In the genomic region with DNA sequence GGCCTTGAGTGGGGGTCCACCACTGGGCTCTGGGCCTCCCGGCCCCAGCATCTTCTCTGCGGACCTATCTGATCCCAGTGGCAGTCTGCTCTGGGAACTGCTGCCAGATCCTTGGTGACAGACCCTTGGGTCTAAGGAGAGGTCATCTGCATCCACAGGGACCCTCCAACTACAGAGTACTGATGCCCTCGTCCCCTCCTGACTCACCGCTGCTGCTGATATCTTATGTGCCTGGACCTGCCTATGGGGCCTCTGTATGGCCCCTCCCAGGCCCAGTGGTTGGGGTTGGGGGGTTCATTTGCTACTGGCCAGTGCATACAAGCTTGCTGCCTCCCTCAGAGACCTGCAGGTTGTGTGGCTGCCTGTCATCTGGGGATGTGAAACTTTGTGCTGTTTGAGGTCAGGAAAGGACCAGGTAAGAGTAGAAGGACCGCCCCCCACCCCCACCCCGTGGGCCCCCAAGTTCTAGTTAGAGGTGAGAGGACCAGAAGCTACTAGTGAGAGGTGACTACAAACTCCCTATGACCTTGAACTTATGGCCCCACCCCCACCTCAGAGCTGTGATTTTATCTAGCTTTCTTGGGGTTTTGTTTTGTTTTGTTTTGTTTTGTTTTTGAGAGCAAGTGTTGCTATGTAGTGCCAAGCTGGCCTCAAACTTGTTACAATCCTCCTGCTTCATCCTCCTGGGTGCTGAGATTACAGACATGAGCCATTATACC, we compare ENCODE assay signal across 9 mouse cellular contexts. TPM values are rescaled to one million over a fixed set of nuclear protein-coding genes. Genes with fewer than 3 reads are reported as not detected.
DNase-seq lines count a peak whose midpoint lies in the region; ATAC-seq and TF ChIP-seq lines count a peak whose summit lies in the region.
"Had no signal": no experiment of that assay in that cellular context is flagged by ENCODE, and none has a peak within 500 bp of the region (broad histone marks: within the 10 kb centered on the region; RNA-seq: fewer than 3 reads in every experiment).

No protein-coding gene starts in this region.

- peaks cover 16% of the 10 kb centered on the region for H3K27me3 ChIP-seq in forebrain, embryonic 12.5 days
- no peaks in the 10 kb centered on the region for H3K27me3 ChIP-seq in intestine, embryonic 14.5 days (replicated peaks; ENCODE audit: control insufficient read depth, insufficient read depth, low read length)
- no peaks in the 10 kb centered on the region for H3K27me3 ChIP-seq in neural tube, embryonic 13.5 days

- peaks cover 29% of the 10 kb centered on the region for H3K4me1 ChIP-seq in forebrain, embryonic 12.5 days
- H3K4me1 ChIP-seq in intestine, embryonic 14.5 days (replicated peaks; ENCODE audit: control insufficient read depth, insufficient read depth, low read length), result peaks cover 30% of the 10 kb centered on the region
- peaks cover 35% of the 10 kb centered on the region for H3K4me1 ChIP-seq in neural tube, embryonic 13.5 days (replicated peaks)

- H3K4me2 ChIP-seq in forebrain, embryonic 12.5 days, result peak overlapping the region; percentile 79; the same call in 1 of the 2 replicates
- H3K4me2 ChIP-seq in intestine, embryonic 14.5 days (ENCODE audit: low read length), result peak overlapping the region; percentile 79
- peak overlapping the region; percentile 83 for H3K4me2 ChIP-seq in neural tube, embryonic 13.5 days

- peak overlapping the region; percentile 41 for H3K4me3 ChIP-seq in left cerebral cortex, adult 2 months
- no peak overlapping the region for H3K4me3 ChIP-seq in forebrain, embryonic 12.5 days (replicated peaks)
- H3K4me3 ChIP-seq in intestine, embryonic 14.5 days (ENCODE audit: low read depth, low read length), result no peak overlapping the region
- peak overlapping the region; percentile 47; the same call in 1 of the 2 replicates for H3K4me3 ChIP-seq in neural tube, embryonic 13.5 days
- H3K4me3 ChIP-seq: heart, adult 2 months had no signal

- no peak overlapping the region for H3K9ac ChIP-seq in forebrain, embryonic 12.5 days
- no peak overlapping the region for H3K9ac ChIP-seq in intestine, embryonic 14.5 days (ENCODE audit: low read length)
- H3K9ac ChIP-seq in neural tube, embryonic 13.5 days, result peak overlapping the region; percentile 54; the same call in 1 of the 2 replicates
- H3K9ac ChIP-seq: liver, embryonic 12.5 days had no signal

- no peak for ATAC-seq in forebrain, embryonic 12.5 days (ENCODE audit: low FRiP score)
- no peak for ATAC-seq in intestine, embryonic 14.5 days (replicated peaks; ENCODE audit: low FRiP score, low TSS enrichment, low read depth)
- no peak for ATAC-seq in neural tube, embryonic 13.5 days (ENCODE audit: low read depth)
- no peak for ATAC-seq in erythroblast, adult 5-6 weeks (replicated peaks; ENCODE audit: low FRiP score, poor library complexity, severe bottlenecking)
- ATAC-seq: liver, embryonic 12.5 days had no signal

- intact Hi-C loops in left cerebral cortex, adult 2 months (cut with DNase I), result no loop called here

- H3K9me3 ChIP-seq in forebrain, embryonic 12.5 days, result no peaks in the 10 kb centered on the region
- no peaks in the 10 kb centered on the region for H3K9me3 ChIP-seq in intestine, embryonic 14.5 days (ENCODE audit: control insufficient read depth, low read length)
- H3K9me3 ChIP-seq in neural tube, embryonic 13.5 days, result no peaks in the 10 kb centered on the region
- H3K9me3 ChIP-seq: liver, embryonic 12.5 days had no signal

- H3K36me3 ChIP-seq in forebrain, embryonic 12.5 days (replicated peaks), result no peaks in the 10 kb centered on the region
- no peaks in the 10 kb centered on the region for H3K36me3 ChIP-seq in intestine, embryonic 14.5 days (ENCODE audit: control insufficient read depth, insufficient read depth, low read length)
- no peaks in the 10 kb centered on the region for H3K36me3 ChIP-seq in neural tube, embryonic 13.5 days
- H3K36me3 ChIP-seq: liver, embryonic 12.5 days had no signal

- peak overlapping the region; percentile 84 for H3K27ac ChIP-seq in left cerebral cortex, adult 2 months
- peak overlapping the region; percentile 95 for H3K27ac ChIP-seq in forebrain, embryonic 12.5 days
- H3K27ac ChIP-seq in intestine, embryonic 14.5 days (ENCODE audit: low read depth), result no peak overlapping the region; the same call in 1 of the 2 replicates
- peak overlapping the region; percentile 89 for H3K27ac ChIP-seq in neural tube, embryonic 13.5 days (replicated peaks)
- H3K27ac ChIP-seq: heart, adult 2 months; liver, embryonic 12.5 days had no signal

- no peak for TF ChIP-seq CTCF in left cerebral cortex, adult 2 months (IDR thresholded peaks at IDR 0.05)

- 69% methylated on average over 6 of the region's 6 CpGs for WGBS in forebrain, embryonic 12.5 days
- 67% methylated on average over 6 of the region's 6 CpGs for WGBS in intestine, embryonic 14.5 days
- 71% methylated on average over 6 of the region's 6 CpGs for WGBS in neural tube, embryonic 13.5 days

- DNase-seq in left cerebral cortex, adult 2 months (ENCODE audit: extremely low spot score in 1 of 2, low spot score in 2 of 2), result no peak
- DNase-seq in left cerebral cortex, adult 18-20 months (ENCODE audit: low spot score in 2 of 2), result no peak
- DNase-seq in intestine, embryonic 14.5 days (ENCODE audit: low spot score), result no peak
- DNase-seq in heart, postnatal 4 days, result no peak

RNA-seq across cellular contexts. Expression of a gene that starts 5.3 kb away (rescaled TPM):
- total RNA-seq in left cerebral cortex, adult 2 months (2021), result 1 to 10 TPM; 3.5 to 3.9 TPM
- total RNA-seq in left cerebral cortex, adult 18-20 months (2021), result 1 to 10 TPM; 2.0 to 2.6 TPM
- 2.6 and 3.1 TPM in 2 replicates for polyA plus RNA-seq in forebrain, embryonic 12.5 days (2016; fragmentation: Nextera tagmentation; extraction: Ambion mirVana)
- 5.1 and 6.8 TPM in 2 replicates for polyA plus RNA-seq in intestine, embryonic 14.5 days (2014; fragmentation: Nextera tagmentation; extraction: Ambion mirVana)
- 3.1 and 3.4 TPM in 2 replicates for polyA plus RNA-seq in neural tube, embryonic 13.5 days (2015; fragmentation: Nextera tagmentation; extraction: Ambion mirVana)
- not detected in 2 replicates for total RNA-seq in erythroblast, adult 5-6 weeks (2015; ENCODE audit: low replicate concordance)
- not detected in 2 replicates for total RNA-seq in erythroblast, adult 5-6 weeks (2017; ENCODE audit: low replicate concordance)
- total RNA-seq in heart, postnatal 4 days (2021), result 10 to 100 TPM in 1 of 2 experiments, 1 to 10 TPM in 1; 8.8 to 11.7 TPM

RNA-seq across cellular contexts. Expression of a gene that starts 17.7 kb away (rescaled TPM):
- total RNA-seq in left cerebral cortex, adult 2 months (2021), result 1 to 10 TPM; 6.1 to 8.0 TPM
- 1 to 10 TPM; 6.4 to 7.9 TPM for total RNA-seq in left cerebral cortex, adult 18-20 months (2021)
- 8.3 and 8.9 TPM in 2 replicates for polyA plus RNA-seq in forebrain, embryonic 12.5 days (2016; fragmentation: Nextera tagmentation; extraction: Ambion mirVana)
- polyA plus RNA-seq in intestine, embryonic 14.5 days (2014; fragmentation: Nextera tagmentation; extraction: Ambion mirVana), result 7.7 and 9.1 TPM in 2 replicates
- polyA plus RNA-seq in neural tube, embryonic 13.5 days (2015; fragmentation: Nextera tagmentation; extraction: Ambion mirVana), result 13.1 TPM in 2 replicates
- not detected in 2 replicates for total RNA-seq in erythroblast, adult 5-6 weeks (2015; ENCODE audit: low replicate concordance)
- not detected in 2 replicates for total RNA-seq in erythroblast, adult 5-6 weeks (2017; ENCODE audit: low replicate concordance)
- 10 to 100 TPM; 50.0 to 50.5 TPM for total RNA-seq in heart, postnatal 4 days (2021)

RNA-seq across cellular contexts. Expression of a gene that starts 21.2 kb away (rescaled TPM):
- total RNA-seq in left cerebral cortex, adult 2 months (2021), result under 1 TPM in 1 of 2 experiments, not detected in 1; 0.11 TPM
- under 1 TPM; 0.12 to 0.26 TPM for total RNA-seq in left cerebral cortex, adult 18-20 months (2021)
- polyA plus RNA-seq in forebrain, embryonic 12.5 days (2016; fragmentation: Nextera tagmentation; extraction: Ambion mirVana), result 0.11 TPM in 1 of 2 replicates, not detected in the other
- polyA plus RNA-seq in intestine, embryonic 14.5 days (2014; fragmentation: Nextera tagmentation; extraction: Ambion mirVana), result 7.9 and 8.3 TPM in 2 replicates
- 0.15 TPM in 1 of 2 replicates, not detected in the other for polyA plus RNA-seq in neural tube, embryonic 13.5 days (2015; fragmentation: Nextera tagmentation; extraction: Ambion mirVana)
- total RNA-seq in erythroblast, adult 5-6 weeks (2015; ENCODE audit: low replicate concordance), result not detected in 2 replicates
- not detected in 2 replicates for total RNA-seq in erythroblast, adult 5-6 weeks (2017; ENCODE audit: low replicate concordance)
- not detected for total RNA-seq in heart, postnatal 4 days (2021)
- polyA plus RNA-seq: liver, embryonic 12.5 days had no signal

RNA-seq across cellular contexts. Expression of a gene that starts 23.4 kb away (rescaled TPM):
- total RNA-seq in left cerebral cortex, adult 2 months (2021), result under 1 TPM in 1 of 2 experiments, not detected in 1; 0.34 TPM
- under 1 TPM in 1 of 2 experiments, not detected in 1; 0.21 TPM for total RNA-seq in left cerebral cortex, adult 18-20 months (2021)
- 0.13 TPM in 1 of 2 replicates, not detected in the other for polyA plus RNA-seq in forebrain, embryonic 12.5 days (2016; fragmentation: Nextera tagmentation; extraction: Ambion mirVana)
- polyA plus RNA-seq in intestine, embryonic 14.5 days (2014; fragmentation: Nextera tagmentation; extraction: Ambion mirVana), result 0.13 and 0.27 TPM in 2 replicates
- 0.10 TPM in 1 of 2 replicates, not detected in the other for polyA plus RNA-seq in neural tube, embryonic 13.5 days (2015; fragmentation: Nextera tagmentation; extraction: Ambion mirVana)
- total RNA-seq in erythroblast, adult 5-6 weeks (2015; ENCODE audit: low replicate concordance), result not detected in 2 replicates
- total RNA-seq in erythroblast, adult 5-6 weeks (2017; ENCODE audit: low replicate concordance), result not detected in 2 replicates
- under 1 TPM; 0.56 to 0.60 TPM for total RNA-seq in heart, postnatal 4 days (2021)

RNA-seq across cellular contexts. Expression of a gene that starts 27.9 kb away (rescaled TPM):
- not detected for total RNA-seq in left cerebral cortex, adult 2 months (2021)
- not detected for total RNA-seq in left cerebral cortex, adult 18-20 months (2021)
- 0.10 and 0.24 TPM in 2 replicates for polyA plus RNA-seq in forebrain, embryonic 12.5 days (2016; fragmentation: Nextera tagmentation; extraction: Ambion mirVana)
- polyA plus RNA-seq in intestine, embryonic 14.5 days (2014; fragmentation: Nextera tagmentation; extraction: Ambion mirVana), result 0.65 and 0.70 TPM in 2 replicates
- polyA plus RNA-seq in neural tube, embryonic 13.5 days (2015; fragmentation: Nextera tagmentation; extraction: Ambion mirVana), result not detected in 2 replicates
- not detected in 2 replicates for total RNA-seq in erythroblast, adult 5-6 weeks (2015; ENCODE audit: low replicate concordance)
- total RNA-seq in erythroblast, adult 5-6 weeks (2017; ENCODE audit: low replicate concordance), result not detected in 2 replicates
- total RNA-seq in heart, postnatal 4 days (2021), result not detected
- total RNA-seq: heart, adult 2 months had no signal

Comparison
In these comparisons a context has a peak if more than half of its experiments do, and no peak if none do; other contexts are left out.
1. H3K4me3 ChIP-seq: peak in left cerebral cortex, adult 2 months (single experiment) and neural tube, embryonic 13.5 days (single experiment); none in forebrain, embryonic 12.5 days (single experiment) and intestine, embryonic 14.5 days (single experiment).
2. RNA of a gene that starts 17.7 kb away (total RNA-seq): 50.0 to 50.5 TPM in heart, postnatal 4 days, 6.1 to 8.0 TPM in left cerebral cortex, adult 2 months and 6.4 to 7.9 TPM in left cerebral cortex, adult 18-20 months; not detected in erythroblast, adult 5-6 weeks; every median in the first group is over 4 times any median in the second.
3. Peak in every context shown above with its lines, with median percentiles within 50 percentile points of each other: H3K4me2 ChIP-seq.